Mouse (Mus musculus): ENCODE measurements around the gene Sgsm2. TPM values are rescaled to one million over a fixed set of nuclear protein-coding genes. Genes with fewer than 3 reads are reported as not detected.

Sgsm2 gene
- 10 to 100 TPM; 80.5 to 93.7 (median 88.2) TPM for total RNA-seq (2022)

DNA sequence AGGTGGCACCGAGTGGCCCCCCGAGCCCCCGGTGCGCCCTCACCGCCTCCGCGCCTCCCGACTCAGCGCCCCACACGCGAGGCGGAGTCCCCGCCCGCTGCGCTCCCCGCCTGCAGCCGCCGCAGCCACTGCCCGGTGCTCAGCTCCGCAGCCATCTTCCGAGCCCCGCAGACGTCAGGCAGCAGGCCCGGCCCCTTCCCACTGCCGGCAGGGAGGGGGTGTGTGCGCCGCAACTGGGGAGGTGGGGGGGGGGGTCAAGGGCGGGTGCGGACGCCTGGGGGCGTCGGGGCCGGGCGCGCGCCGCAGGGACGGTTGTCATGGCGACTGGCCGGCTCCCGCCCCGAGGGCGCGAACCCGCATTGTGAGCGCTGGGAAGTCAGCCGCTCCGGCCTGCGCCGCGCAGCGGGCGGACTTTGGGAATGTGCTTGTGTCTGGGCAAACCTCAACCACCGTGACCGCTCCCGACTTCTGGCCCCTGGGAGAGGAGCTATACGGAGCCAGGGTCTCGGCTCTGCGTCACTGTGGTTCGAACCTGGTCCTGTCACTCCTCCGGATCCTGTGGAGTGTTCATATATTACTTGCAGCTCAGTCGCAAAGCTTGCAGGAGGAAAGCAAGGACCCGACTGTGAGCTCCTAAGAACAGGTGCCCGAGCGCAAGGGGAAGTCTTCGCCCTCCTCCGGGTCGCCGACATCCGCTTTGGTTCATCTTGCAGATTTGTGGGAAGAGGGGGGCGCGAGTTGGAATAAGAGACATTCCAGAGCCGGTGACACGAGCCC is at the start of gene Sgsm2:
Gene Sgsm2, minus strand, starts transcription at position 160 of the 777 bp plus-strand sequence.
- DNase-seq (ENCODE audit: low spot score in 2 of 2) = peak; percentile 61 to 62

- DNase-seq (ENCODE audit: low spot score in 2 of 2) = no peak
Measured at GRCm38 (mm10) chr11:74946348-74946747, 49.5 kb upstream of the Sgsm2 start.

DNA sequence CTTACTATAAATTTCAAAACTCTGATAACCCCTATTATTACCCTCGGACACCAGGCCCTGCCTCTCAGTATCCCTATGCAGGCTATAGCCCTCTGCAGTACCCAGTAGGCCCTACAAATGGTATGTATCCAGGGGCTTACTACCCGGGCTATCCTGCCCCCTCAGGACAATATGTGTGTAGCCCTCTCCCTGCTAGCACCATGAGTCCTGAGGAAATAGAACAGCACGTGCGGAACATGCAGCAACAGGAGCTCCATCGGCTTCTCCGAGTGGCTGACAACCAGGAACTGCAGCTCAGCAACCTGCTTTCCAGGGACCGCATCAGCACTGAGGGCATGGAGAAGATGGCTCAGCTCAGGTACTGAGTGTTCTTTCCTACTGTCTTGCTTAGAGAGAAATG is 33.5 kb upstream of the Sgsm2 start:
- no peak for DNase-seq (ENCODE audit: low spot score in 2 of 2)

- no peak for DNase-seq (ENCODE audit: low spot score in 2 of 2)
Measured at GRCm38 (mm10) chr11:74929111-74929510, 32.3 kb upstream of the Sgsm2 start.

DNA sequence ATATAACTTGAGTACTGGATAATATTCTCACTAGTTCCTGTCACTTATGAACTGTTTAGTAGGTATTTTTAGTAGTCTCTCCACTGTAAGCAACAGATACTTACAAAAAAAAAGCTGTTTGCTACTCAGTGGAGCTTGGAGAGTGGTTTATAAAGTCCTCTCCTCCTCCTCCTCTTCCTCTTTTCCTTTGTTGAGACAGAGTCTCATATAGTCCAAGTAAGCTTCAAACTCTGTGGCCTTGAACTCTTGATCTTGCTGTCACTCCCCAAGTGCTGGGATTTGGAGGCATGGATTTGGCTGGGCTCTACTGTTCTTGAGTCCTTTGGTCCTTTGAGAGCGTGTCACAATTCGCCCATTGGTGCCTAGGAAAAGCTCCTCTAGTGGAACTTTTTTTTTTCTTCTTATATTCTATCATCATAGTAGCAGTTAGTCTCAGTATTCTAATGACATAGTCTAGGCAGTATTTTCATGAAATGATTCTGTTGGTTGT is 30.4 kb upstream of the Sgsm2 start:
- no peak for DNase-seq (ENCODE audit: low spot score in 2 of 2)

GRCm38 (mm10) chr11:74926388-74927005 is 29.6 kb upstream of the Sgsm2 start:
- DNase-seq (ENCODE audit: low spot score in 2 of 2) = no peak

DNA sequence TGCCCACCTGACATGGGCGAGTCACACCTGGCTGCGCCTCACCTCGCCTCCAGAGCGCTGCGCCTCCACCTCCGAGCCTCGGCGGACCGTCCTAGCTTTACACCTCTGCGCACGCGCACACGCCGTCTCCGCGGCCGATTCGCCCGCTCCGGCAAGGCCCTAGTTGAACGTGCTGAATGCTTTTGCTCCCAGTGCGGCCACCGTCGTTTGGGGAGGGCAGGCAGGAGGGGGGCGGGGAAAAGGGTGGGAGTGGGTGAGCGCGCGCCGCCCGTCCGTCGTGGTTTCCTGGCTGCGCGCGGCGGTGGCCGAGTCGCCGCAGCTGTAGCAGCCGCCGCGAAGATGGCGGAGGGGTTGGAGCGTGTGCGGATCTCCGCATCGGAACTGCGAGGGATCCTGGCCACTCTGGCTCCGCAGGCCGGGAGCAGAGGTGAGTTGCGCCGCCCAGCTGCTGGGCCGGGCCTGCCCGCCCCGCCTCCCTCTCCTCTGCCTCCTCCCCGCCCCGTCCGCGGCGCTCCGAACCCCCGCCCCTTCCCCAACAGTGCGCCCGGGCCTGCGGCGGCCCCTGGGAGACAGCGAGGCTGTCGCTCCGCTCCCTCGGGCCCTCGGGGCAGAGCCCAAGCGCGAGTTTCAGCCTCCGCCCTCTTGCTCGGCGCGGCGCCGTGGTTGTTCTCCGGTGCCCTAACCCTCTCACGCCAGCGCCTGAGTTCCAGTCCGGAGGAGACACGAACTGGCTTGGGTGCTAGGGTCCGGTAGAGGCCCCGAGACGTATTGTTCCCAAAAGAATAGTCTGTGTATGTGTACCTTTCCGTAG is 28.9 kb upstream of the Sgsm2 start, which contains the start of the genes Smg6 and Srr:
Gene Smg6, plus strand, starts transcription at position 247 of the 811 bp plus-strand sequence.
Gene Srr, minus strand, starts transcription at position 372 of the 811 bp plus-strand sequence.
- peak; percentile 82 to 91 for DNase-seq (ENCODE audit: low spot score in 2 of 2)

DNA sequence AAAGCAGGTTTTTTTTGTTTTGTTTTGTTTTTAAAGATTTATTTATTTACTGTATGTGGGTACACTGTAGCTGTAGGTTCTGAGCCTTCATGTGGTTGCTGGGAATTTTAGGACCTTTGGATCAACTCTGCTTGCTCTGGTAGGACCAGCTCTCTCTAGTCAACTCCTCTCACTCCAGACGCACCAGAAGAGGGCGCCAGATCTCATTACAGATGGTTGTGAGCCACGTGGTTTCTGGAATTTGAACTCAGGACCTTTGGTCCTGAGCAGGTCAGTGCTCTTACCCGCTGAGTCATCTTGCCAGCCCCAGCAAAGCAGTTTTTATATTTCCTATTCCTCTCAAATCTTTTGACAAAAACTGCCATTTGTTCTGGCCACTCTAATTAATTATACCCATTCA is 27.3 kb upstream of the Sgsm2 start:
- DNase-seq (ENCODE audit: low spot score in 2 of 2) = no peak

DNA sequence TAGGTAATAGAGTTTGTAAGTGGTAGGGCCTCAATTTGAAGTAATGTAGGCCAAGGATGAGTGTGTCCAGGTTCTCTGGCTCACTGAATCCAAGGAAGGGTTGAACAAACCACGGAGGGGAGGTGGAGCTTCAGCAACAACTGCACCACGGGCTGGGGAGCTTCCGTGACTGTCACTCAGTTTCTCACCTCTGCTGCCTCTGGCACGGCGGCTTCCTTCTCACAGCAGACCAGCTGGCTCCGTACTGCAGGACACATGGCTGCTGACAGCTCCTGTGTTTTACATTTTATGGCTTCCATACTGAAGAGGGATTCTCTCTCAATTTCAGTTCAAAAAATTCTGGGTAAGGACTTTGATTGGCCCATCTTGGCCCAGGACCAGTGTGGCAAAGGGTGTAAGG is 22.4 kb upstream of the Sgsm2 start:
- no peak for DNase-seq (ENCODE audit: low spot score in 2 of 2)

DNA sequence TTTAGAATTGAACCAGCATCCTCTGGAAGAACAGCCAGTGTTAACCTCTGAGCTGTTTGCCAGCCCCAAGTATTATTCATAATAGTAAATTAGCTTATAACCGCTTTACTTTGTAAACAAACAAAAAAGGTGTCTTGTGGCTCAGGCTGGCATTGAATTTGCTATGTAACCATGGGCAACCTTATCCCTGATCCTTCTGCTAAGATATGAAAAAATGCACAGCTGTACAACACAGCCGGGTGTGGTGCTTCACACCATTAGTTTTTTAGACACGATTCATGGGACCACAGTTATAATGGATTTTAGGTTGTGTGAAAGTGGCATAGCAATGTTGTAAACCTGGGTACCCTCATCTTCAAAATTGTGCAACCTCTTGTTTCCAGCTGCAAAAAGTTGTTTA is 15.6 kb upstream of the Sgsm2 start:
- no peak for DNase-seq (ENCODE audit: low spot score in 2 of 2)

DNA sequence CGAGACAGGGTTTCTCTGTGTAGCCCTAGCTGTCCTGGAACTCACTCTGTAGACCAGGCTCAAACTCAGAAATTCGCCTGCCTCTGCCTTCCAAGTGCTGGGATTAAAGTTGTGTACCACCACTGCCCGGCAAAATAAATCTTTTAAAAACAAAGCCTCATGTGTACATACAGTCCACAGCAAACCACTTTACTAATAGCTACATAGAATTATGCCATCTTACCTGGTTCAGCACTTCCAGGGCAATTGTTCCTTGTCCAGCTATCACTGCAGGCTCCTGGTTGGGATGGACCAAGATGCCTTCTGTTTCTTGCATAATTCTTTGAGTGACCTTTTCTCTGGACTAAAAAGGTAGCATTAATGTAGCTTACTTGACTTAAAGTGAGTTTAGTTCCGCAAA is 13.1 kb upstream of the Sgsm2 start:
- no peak for DNase-seq (ENCODE audit: low spot score in 2 of 2)

- no peak for DNase-seq (ENCODE audit: low spot score in 2 of 2)
Measured at GRCm38 (mm10) chr11:74908618-74909399, 11.9 kb upstream of the Sgsm2 start.

DNA sequence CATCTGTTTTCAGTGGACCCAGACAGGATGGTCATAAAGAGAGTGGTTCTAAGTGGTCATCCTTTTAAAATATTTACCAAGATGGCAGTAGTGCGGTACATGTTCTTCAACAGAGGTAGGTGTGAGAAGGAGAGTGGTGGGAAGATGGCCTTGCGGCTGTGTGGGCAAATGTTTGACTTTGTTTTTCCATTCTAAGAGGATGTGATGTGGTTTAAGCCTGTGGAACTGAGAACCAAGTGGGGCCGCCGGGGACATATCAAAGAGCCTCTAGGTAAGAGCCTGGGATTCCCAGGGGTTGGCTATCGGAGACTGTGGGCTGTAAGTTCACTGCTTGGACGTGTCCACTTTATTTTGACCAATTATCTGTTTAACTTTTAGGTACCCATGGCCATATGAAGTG is 11.0 kb upstream of the Sgsm2 start:
- no peak for DNase-seq (ENCODE audit: low spot score in 2 of 2)

DNA sequence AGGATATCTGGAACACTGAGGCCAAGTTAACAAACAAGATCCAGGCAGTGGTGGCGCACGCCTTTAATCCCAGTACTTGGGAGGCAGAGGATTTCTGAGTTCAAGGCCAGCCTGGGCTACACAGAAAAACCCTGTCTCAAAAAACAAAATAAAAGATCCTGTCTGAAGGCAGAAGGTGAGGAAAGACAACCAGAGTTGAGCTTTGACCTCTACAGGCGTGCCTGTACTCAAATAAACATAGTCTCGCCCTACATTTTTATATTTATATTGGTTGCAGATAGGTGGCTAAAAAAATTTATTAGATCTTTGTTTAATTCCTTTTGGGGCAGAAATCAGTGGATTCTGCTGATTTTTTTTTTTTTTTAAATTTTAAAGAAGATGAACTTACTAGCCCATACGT is 5.6 kb upstream of the Sgsm2 start:
- DNase-seq (ENCODE audit: low spot score in 2 of 2) = no peak

GRCm38 (mm10) chr11:74901555-74901954 is 4.7 kb upstream of the Sgsm2 start:
- DNase-seq (ENCODE audit: low spot score in 2 of 2) = no peak

DNA sequence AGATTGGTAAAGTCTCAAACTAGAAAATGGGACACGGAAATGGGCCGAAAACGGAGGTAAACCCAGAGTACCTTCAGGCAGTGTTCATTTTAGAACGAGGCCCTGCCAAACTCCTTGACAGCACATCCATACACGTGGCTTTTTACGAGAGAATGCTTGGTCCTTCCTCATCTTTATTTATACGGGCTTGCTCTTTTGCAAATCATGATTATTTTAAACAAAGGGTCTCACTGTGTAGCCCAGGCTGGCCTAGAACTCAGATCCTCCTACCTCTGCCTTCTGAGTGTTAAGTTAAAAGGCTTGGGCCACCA is 1.6 kb upstream of the Sgsm2 start:
- DNase-seq (ENCODE audit: low spot score in 2 of 2) = no peak

DNA sequence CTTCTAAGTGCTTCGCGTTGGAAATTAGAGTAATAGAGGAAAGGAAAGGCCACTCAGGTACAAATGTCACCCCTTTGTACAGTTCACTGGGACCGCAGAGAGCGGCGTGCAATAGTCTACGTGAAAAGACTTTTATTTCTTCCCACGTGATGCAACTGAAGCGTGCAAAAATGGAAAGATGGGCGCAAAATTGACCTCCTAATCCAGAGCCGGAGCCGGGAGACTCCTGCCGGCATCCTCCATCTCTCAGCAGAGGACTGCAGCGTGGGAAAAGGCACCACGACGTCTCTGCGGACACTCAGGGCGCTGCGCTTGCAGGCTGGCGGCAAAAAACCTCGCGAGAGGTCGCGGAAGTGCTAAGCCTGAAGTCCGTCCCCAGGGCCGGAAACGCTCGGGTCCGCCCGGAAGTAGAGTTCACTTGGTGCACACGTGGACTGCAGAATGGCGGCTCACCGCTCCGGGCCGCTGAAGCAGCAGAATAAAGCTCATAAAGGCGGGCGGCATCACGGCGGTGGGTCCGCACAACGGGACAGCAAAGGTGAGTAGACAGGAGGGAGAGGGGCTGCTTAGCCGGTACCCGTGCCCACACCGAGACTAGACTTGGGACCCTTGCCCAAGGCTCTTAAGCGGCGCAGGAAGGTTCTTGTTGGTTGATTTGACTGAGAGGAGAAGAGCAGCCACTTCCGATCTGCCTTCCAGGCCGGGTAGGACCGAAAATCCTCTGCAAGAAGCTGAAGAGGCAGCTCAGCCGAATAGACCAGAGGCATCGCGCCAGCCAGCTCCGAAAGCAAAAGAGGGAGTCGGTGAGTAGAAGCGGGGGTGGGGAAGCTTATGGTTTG is 1.0 kb upstream of the Sgsm2 start, which contains the start of gene Tsr1:
Gene Tsr1, plus strand, starts transcription at position 394 of the 839 bp plus-strand sequence.
- DNase-seq (ENCODE audit: low spot score in 2 of 2) = peak; percentile 72 to 92

GRCm38 (mm10) chr11:74895980-74896900 is 620 bp downstream of the Sgsm2 start:
- peak; percentile 57 to 67 for DNase-seq (ENCODE audit: low spot score in 2 of 2)

DNA sequence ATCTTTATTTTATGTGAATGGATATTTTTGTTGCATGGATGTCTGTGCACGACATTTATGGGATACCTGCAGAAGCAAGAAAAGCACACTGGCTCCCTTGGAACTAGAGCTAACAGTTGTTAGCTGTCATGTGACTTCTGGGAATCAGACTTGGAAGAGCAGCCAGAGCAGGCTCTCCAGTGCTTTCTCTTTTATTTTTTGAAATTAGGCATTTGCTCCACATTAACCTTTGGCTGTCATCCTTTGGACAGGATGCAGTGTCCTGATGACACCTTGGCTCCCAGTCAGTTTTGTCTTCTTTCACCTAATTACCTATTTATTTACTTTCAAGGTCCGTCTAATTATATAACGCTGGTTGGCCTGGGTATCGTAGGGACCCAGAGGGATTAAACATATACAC is 2.2 kb downstream of the Sgsm2 start:
- DNase-seq (ENCODE audit: low spot score in 2 of 2) = no peak
